Mouse (Mus musculus) lung, postnatal 0 days (tissue): ENCODE measurements around the gene Naxd.

ENCODE experiments used
- CTCF ChIP-seq: IDR thresholded peaks from 2 replicates; pipeline ENCODE4 v1.5.1; 2016; ENCODE audit warnings: antibody characterized with exemption, mild to moderate bottlenecking
- EP300 ChIP-seq: IDR thresholded peaks from 2 replicates; pipeline ENCODE4 v1.6.1; 2016; ENCODE audit warnings: antibody characterized with exemption, mild to moderate bottlenecking, control low read depth

- TF ChIP-seq CTCF = no peak
- no peak for TF ChIP-seq EP300
Observed at GRCm38 (mm10) chr8:11475397-11475796, 21.9 kb upstream of the Naxd start.
